ENCODE assay signal across 18 mouse cellular contexts in the genomic region with DNA sequence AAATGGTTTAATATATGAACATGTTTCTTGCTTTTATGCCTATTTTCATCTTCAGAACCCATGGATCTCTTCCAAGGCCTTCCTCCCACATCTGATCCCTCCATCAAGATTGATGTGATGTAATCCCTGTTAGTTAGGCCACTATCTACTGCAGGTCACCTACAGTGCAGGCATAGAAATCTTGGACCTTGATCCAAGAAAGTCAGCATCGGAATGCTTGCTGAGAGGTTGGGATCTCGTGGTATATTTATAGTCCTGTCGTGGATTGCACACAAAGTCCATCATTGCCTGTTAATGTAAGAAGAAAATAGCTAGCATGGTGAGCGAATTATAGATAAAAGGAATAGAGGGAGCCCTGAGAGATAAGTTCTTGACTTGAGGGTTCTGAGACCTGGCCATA.
DNase-seq lines count a peak whose midpoint lies in the region; ATAC-seq and TF ChIP-seq lines count a peak whose summit lies in the region.
"Had no signal": no experiment of that assay in that cellular context is flagged by ENCODE, and none has a peak within 500 bp of the region (broad histone marks: within the 10 kb centered on the region; RNA-seq: fewer than 3 reads in every experiment).

No protein-coding gene starts in this region.

- H3K9me3 ChIP-seq in intestine, embryonic 16.5 days (ENCODE audit: control insufficient read depth, low read length): no peaks in the 10 kb centered on the region
- no peaks in the 10 kb centered on the region for H3K9me3 ChIP-seq in intestine, embryonic 15.5 days
- no peaks in the 10 kb centered on the region for H3K9me3 ChIP-seq in intestine, postnatal 0 days (ENCODE audit: control insufficient read depth)

- TF ChIP-seq POLR2A in heart, adult 2 months (IDR thresholded peaks at IDR 0.05; ENCODE audit: insufficient read depth, low read depth, low read length): no peak

- no peaks in the 10 kb centered on the region for H3K36me3 ChIP-seq in intestine, embryonic 16.5 days (ENCODE audit: control insufficient read depth, insufficient read depth, low read length)
- no peaks in the 10 kb centered on the region for H3K36me3 ChIP-seq in intestine, embryonic 15.5 days
- H3K36me3 ChIP-seq in intestine, postnatal 0 days (ENCODE audit: control insufficient read depth, insufficient read depth): no peaks in the 10 kb centered on the region
- no peaks in the 10 kb centered on the region for H3K36me3 ChIP-seq in heart, adult 2 months (ENCODE audit: control insufficient read depth, insufficient read depth, low read length)
- H3K36me3 ChIP-seq: G1E had no signal

- no peak overlapping the region for H3K9ac ChIP-seq in intestine, embryonic 16.5 days (ENCODE audit: low read depth, low read length)
- no peak overlapping the region for H3K9ac ChIP-seq in intestine, embryonic 15.5 days
- no peak overlapping the region for H3K9ac ChIP-seq in intestine, postnatal 0 days (ENCODE audit: low read depth, low read length)
- H3K9ac ChIP-seq in heart, adult 2 months (ENCODE audit: low read depth, low read length): no peak overlapping the region

- no peaks in the 10 kb centered on the region for H3K4me1 ChIP-seq in intestine, embryonic 16.5 days (ENCODE audit: control insufficient read depth, insufficient read depth, low read length)
- no peaks in the 10 kb centered on the region for H3K4me1 ChIP-seq in intestine, embryonic 15.5 days (replicated peaks)
- H3K4me1 ChIP-seq in intestine, postnatal 0 days (replicated peaks; ENCODE audit: control insufficient read depth, insufficient read depth, low read length): no peaks in the 10 kb centered on the region
- H3K4me1 ChIP-seq in heart, adult 2 months (ENCODE audit: control insufficient read depth, insufficient read depth, low read length): no peaks in the 10 kb centered on the region

- no peak overlapping the region for H3K4me3 ChIP-seq in intestine, embryonic 16.5 days (ENCODE audit: low read length)
- H3K4me3 ChIP-seq in intestine, embryonic 15.5 days (replicated peaks): no peak overlapping the region
- H3K4me3 ChIP-seq in intestine, postnatal 0 days (ENCODE audit: low read depth, low read length): no peak overlapping the region
- no peak overlapping the region for H3K4me3 ChIP-seq in heart, adult 2 months

- no peak for TF ChIP-seq EP300 in heart, adult 2 months (IDR thresholded peaks at IDR 0.05; ENCODE audit: insufficient read depth, low read depth, low read length)

- TF ChIP-seq CTCF in intestine, postnatal 0 days (IDR thresholded peaks at IDR 0.05; ENCODE audit: low read depth): no peak
- no peak for TF ChIP-seq CTCF in heart, adult 2 months (IDR thresholded peaks at IDR 0.05)

- no peak overlapping the region for H3K4me2 ChIP-seq in intestine, embryonic 16.5 days (ENCODE audit: low read depth, low read length)
- no peak overlapping the region for H3K4me2 ChIP-seq in intestine, embryonic 15.5 days (replicated peaks)
- no peak overlapping the region for H3K4me2 ChIP-seq in intestine, postnatal 0 days (replicated peaks; ENCODE audit: low read depth)

- WGBS in intestine, embryonic 16.5 days: 70% methylated on average over 4 of the region's 4 CpGs
- 74% methylated on average over 4 of the region's 4 CpGs for WGBS in intestine, embryonic 15.5 days
- WGBS in intestine, postnatal 0 days: 55% methylated on average over 4 of the region's 4 CpGs
- 58% methylated on average over 4 of the region's 4 CpGs for WGBS in heart, adult 2 months

- no peak for DNase-seq in heart, adult 2 months
- DNase-seq: adrenal gland, adult 2 months; adrenal gland, adult 8-10 months; adrenal gland, postnatal 10 days; adrenal gland, postnatal 14 days; adrenal gland, postnatal 25 days; adrenal gland, postnatal 36 days; B cell, adult 2 months; cerebellum, adult 11 months; cerebellum, adult 11-12 months; cerebellum, adult 18-20 months had no signal

- ATAC-seq in intestine, embryonic 16.5 days: peak; percentile 71
- ATAC-seq in intestine, embryonic 15.5 days: no peak
- ATAC-seq in intestine, postnatal 0 days: peak; percentile 89
- ATAC-seq: activated CD4-positive, CD25-positive, alpha-beta regulatory T cell, adult 4 months; CD4-positive, CD25-positive, alpha-beta regulatory T cell, adult 4 months; Patski had no signal

- no peaks in the 10 kb centered on the region for H3K79me2 ChIP-seq in heart, adult 2 months (replicated peaks; ENCODE audit: control insufficient read depth, insufficient read depth, low read length)

- H3K27ac ChIP-seq in intestine, embryonic 16.5 days (ENCODE audit: low read length): no peak overlapping the region
- H3K27ac ChIP-seq in intestine, embryonic 15.5 days: no peak overlapping the region
- no peak overlapping the region for H3K27ac ChIP-seq in intestine, postnatal 0 days (ENCODE audit: low read depth, low read length)
- H3K27ac ChIP-seq in heart, adult 2 months: no peak overlapping the region

- H3K27me3 ChIP-seq in intestine, embryonic 16.5 days (replicated peaks; ENCODE audit: control insufficient read depth, insufficient read depth, low read length): no peaks in the 10 kb centered on the region
- no peaks in the 10 kb centered on the region for H3K27me3 ChIP-seq in intestine, embryonic 15.5 days (replicated peaks)
- H3K27me3 ChIP-seq in intestine, postnatal 0 days (replicated peaks; ENCODE audit: control insufficient read depth, insufficient read depth, low read length): no peaks in the 10 kb centered on the region
- no peaks in the 10 kb centered on the region for H3K27me3 ChIP-seq in heart, adult 2 months (ENCODE audit: control insufficient read depth, insufficient read depth, low read length)

- intact Hi-C loops in heart, adult 2 months (cut with DNase I): no loop called here
